Mouse (Mus musculus) forebrain, embryonic 11.5 days (tissue): ENCODE measurements at regions not wholly inside any gene's neighbourhood (a gene's known extent, or its start where the extent isn't known, plus 50 kb on each side); places are given as distances from the start of the nearest gene placed in this dataset.

Experiments
- ATAC-seq: fragments of 200-750 bp; cut with Nextera tagmentation; replicated peaks from 2 replicates; pipeline ENCODE4 v1.8.0; 2017; ENCODE audit warnings: moderate TSS enrichment; ENCODE audit not compliant: low FRiP score
- DNase-seq: peaks from one replicate; pipeline ENCODE4 v3.0.0-alpha.2; 2017; ENCODE audit warnings: low spot score
- H3K27ac ChIP-seq: fragments of 300-500 bp; sonication (generic); 2 replicates; pipeline ENCODE4 v1.5.1; 2014; ENCODE audit warnings: low read depth, low read length
- H3K27me3 ChIP-seq: fragments of 300-500 bp; sonication (generic); 2 replicates; pipeline ENCODE4 v1.6.1; 2014; ENCODE audit warnings: mild to moderate bottlenecking, low read length, mixed read lengths; ENCODE audit not compliant: control insufficient read depth, insufficient read depth
- H3K36me3 ChIP-seq: fragments of 300-500 bp; sonication (generic); 2 replicates; pipeline ENCODE4 v1.6.1; 2014; ENCODE audit warnings: mild to moderate bottlenecking, low read length, moderate library complexity, mixed read lengths; ENCODE audit not compliant: control insufficient read depth, insufficient read depth
- H3K4me1 ChIP-seq: fragments of 300-500 bp; sonication (generic); replicated peaks from 2 replicates; pipeline ENCODE4 v1.6.1; 2014; ENCODE audit warnings: low read length, mixed read lengths; ENCODE audit not compliant: control insufficient read depth, insufficient read depth
- H3K4me2 ChIP-seq: fragments of 300-500 bp; sonication (generic); 2 replicates; pipeline ENCODE4 v1.6.1; 2014; ENCODE audit warnings: low read depth, mild to moderate bottlenecking, low read length, moderate library complexity, mixed read lengths; ENCODE audit not compliant: severe bottlenecking
- H3K4me3 ChIP-seq: fragments of 300-500 bp; sonication (generic); 2 replicates; pipeline ENCODE4 v1.5.1; 2014; ENCODE audit warnings: low read depth, low read length
- H3K9ac ChIP-seq: fragments of 300-500 bp; sonication (generic); 2 replicates; pipeline ENCODE4 v1.6.1; 2014; ENCODE audit warnings: low read length
- H3K9me3 ChIP-seq: fragments of 300-500 bp; sonication (generic); 2 replicates; pipeline ENCODE4 v1.6.1; 2016; ENCODE audit warnings: low read length, mixed read lengths; ENCODE audit not compliant: control insufficient read depth
- WGBS: fragments of 180-500 bp; shearing (Covaris S2); extraction: QIAGEN DNeasy Blood & Tissue Kit; methylation state at CpG from one replicate; pipeline ENCODE4 v1.1.7; 2014; 5-methylcytosine and 5-hydroxymethylcytosine counted together

DNA sequence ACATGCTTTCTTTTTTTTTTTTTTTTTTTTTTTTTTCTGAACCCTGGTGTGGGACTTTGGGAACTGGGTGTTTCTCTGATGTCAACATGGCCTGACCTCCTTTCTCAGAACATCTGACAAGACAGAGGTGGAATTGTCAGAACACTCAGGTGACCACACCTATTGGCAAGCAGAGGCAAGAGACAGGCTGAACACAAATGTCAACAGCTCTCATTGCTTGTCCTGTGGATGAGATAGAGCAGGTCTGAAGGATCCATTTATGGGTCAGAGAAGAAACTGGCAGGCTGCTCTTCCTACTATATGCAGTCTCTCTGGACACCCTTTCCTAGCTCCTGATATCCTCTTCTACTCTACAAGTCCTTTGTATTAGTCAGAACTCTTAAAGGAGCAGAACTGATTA is 117.2 kb upstream of the Mgat5 start:
- Histone ChIP-seq H3K4me3 (no peak overlapping the region), H3K9ac (no peak overlapping the region), H3K4me2 (no peak overlapping the region), H3K36me3 (no peaks in the 10 kb centered on the region), H3K4me1 (no peaks in the 10 kb centered on the region), H3K27me3 (no peaks in the 10 kb centered on the region), H3K27ac (no peak overlapping the region), H3K9me3 (no peaks in the 10 kb centered on the region)
- ATAC-seq (no peak), DNase-seq (no peak)

DNA sequence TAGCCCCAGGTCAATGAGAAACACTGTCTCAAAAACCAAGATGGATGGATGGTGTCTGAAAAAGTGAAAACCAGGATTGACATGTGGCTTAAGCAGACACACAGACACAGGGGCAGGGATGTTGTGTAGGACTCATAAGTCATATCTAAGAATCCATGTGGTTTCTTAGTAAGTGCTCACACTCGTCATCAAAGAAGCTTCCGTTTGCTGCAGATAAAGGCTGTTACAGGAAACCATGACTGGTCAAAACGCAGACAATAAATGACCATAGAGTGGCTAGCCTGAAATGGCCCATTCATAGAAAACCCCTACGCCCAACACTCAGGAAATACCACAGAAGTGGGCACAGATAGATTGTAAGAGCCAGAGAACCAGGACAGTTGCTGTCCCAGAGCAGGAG is 118.8 kb upstream of the Mgat5 start:
- DNase-seq (no peak), ATAC-seq (no peak)
- no peaks in the 10 kb centered on the region for H3K36me3 ChIP-seq
- no peaks in the 10 kb centered on the region for H3K9me3 ChIP-seq
- no peak overlapping the region for H3K27ac ChIP-seq
- H3K4me3 ChIP-seq, result no peak overlapping the region
- no peaks in the 10 kb centered on the region for H3K27me3 ChIP-seq
- no peaks in the 10 kb centered on the region for H3K4me1 ChIP-seq
- 85% methylated on average over 4 of the region's 4 CpGs for WGBS
- H3K4me2 ChIP-seq, result no peak overlapping the region
- no peak overlapping the region for H3K9ac ChIP-seq

DNA sequence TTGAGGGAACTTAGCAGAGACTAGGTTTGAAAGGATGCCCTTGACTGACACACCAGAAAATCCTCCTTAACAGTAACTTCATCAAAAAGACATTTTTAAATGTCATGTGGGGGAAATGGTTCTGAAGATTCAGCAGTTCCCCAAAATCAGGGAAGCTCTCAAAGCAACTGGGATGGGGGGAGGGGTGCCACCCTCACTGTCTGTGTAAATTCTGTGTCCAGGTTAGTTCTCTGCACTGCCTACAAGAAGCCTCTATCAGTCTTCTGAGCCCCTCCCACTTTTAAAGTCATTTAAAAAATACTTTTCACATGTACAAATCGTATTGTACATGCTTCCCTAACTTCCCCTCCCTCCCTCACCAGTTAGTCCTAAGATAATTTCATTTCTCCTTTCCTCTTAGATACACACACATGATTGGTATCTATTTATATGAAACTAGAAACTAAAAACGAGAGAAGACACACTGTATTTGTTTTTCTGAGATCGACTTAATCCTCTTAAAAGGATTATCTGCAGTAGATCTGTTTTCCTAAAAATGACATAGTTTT is 121.0 kb upstream of the Mgat5 start:
- Histone ChIP-seq H3K4me1 (no peaks in the 10 kb centered on the region), H3K36me3 (no peaks in the 10 kb centered on the region), H3K4me2 (no peak overlapping the region), H3K9ac (no peak overlapping the region), H3K27me3 (no peaks in the 10 kb centered on the region), H3K27ac (no peak overlapping the region), H3K4me3 (no peak overlapping the region), H3K9me3 (no peaks in the 10 kb centered on the region)
- WGBS, result 73% methylated on average over 3 of the region's 3 CpGs
- no peak for DNase-seq
- ATAC-seq, result no peak

DNA sequence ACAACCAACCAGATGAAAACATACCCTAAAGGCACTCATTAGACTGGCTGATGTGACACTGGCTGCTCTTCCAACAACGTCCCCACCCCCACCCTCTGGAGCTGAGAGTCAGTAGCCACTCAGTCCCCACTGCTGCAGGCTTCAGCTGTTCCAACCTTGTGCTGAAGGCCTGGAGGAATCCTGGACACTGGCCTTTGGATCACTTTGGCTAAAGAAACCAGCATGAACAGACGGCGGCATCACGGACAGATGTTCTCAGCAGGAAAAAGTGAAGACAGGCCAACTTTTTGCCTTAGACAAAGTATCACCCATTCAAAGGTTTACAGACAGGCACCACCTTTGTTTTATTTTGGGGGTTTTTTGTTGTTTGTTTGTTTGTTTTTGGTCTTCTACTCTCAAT is 125.8 kb upstream of the Mgat5 start:
- DNase-seq, result no peak
- Histone ChIP-seq H3K9ac (no peak overlapping the region), H3K27ac (no peak overlapping the region), H3K4me1 (no peaks in the 10 kb centered on the region), H3K4me2 (no peak overlapping the region), H3K27me3 (no peaks in the 10 kb centered on the region), H3K9me3 (no peaks in the 10 kb centered on the region), H3K36me3 (no peaks in the 10 kb centered on the region), H3K4me3 (no peak overlapping the region)
- ATAC-seq, result no peak
- WGBS, result 68% methylated on average over 4 of the region's 4 CpGs

DNA sequence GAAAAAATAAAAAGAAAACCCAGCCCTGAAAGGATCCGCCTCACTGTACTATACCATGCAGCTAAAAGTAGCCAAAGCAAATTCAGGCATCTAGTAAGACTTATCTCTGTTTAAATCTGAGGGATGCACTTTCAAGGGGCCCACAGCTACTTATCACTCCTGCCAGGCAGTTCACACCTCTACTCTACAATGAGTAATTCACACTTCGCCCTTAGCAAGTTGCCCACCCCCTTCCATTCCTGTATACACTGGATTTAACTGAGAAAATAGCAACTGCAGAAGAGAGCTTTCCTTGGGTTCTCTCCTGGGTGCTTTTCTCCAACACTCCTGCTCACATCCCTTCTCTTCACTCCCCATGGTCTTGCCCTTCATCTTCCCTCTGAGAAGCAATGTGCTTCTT is 142.4 kb upstream of the Mgat5 start:
- 90% methylated on average over 2 of the region's 2 CpGs for WGBS
- Histone ChIP-seq H3K4me1 (no peaks in the 10 kb centered on the region), H3K4me2 (no peak overlapping the region), H3K27ac (no peak overlapping the region), H3K9ac (no peak overlapping the region), H3K27me3 (no peaks in the 10 kb centered on the region), H3K4me3 (no peak overlapping the region), H3K36me3 (no peaks in the 10 kb centered on the region), H3K9me3 (no peaks in the 10 kb centered on the region)
- ATAC-seq (no peak), DNase-seq (no peak)

DNA sequence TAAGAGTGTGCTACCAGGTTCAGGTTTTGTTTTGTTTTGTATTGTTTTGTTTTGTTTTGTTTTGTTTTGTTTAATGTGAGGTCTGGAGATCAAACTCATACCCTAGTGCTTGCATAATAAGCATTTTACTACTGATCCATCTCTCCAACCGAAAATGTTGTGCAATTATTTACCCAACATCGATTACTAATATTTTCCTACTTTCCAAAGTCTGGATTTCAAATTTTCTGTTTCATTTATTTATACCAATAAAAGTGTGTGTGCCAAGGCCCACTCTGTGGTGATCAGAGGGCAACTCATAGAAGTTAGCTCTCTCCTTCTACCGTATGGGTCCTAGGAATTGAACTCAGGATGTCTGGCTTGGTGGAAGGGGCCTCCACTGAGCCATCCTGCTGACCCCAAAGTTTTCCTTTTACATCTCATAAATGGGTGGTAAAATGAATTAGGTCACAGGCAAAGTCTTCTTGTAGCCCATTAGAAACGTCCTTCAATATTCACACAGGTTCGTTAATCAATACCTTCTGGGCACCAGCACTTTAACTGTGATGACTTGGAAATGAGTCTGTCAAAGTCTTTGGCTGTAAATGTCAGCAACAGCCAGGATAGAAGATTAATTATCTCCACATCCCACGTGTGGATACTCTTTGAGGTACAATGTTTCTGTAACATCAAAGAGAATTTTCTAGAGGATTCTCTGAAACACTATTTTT is 158.9 kb upstream of the Mgat5 start:
- no peaks in the 10 kb centered on the region for H3K9me3 ChIP-seq
- DNase-seq, result no peak
- H3K9ac ChIP-seq, result no peak overlapping the region
- WGBS, result 81% methylated on average over 6 of the region's 6 CpGs
- H3K4me2 ChIP-seq, result no peak overlapping the region
- H3K4me1 ChIP-seq, result no peaks in the 10 kb centered on the region
- H3K36me3 ChIP-seq, result no peaks in the 10 kb centered on the region
- H3K4me3 ChIP-seq, result no peak overlapping the region
- H3K27ac ChIP-seq, result no peak overlapping the region
- no peaks in the 10 kb centered on the region for H3K27me3 ChIP-seq
- ATAC-seq, result no peak

DNA sequence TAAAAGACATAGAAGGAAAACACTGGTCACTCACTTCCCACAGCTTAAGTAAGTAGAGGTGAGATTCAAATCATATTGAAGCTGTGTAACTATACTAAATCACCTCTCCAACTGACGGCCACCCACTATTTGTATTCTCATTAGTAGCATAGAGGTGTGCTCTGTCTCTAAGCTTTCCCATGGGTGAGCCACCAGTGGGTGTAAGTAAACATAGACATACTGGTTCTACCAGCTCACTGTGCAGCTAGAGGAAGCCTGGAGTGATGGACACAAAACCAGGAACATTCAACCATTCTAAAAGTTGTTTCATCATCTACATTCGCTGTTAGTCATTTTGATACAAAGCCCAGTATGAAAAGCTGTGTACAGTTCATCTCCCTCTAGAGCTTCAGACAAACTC is 170.1 kb upstream of the Mgat5 start:
- H3K9ac ChIP-seq, result no peak overlapping the region
- H3K4me3 ChIP-seq, result no peak overlapping the region
- no peaks in the 10 kb centered on the region for H3K4me1 ChIP-seq
- H3K27ac ChIP-seq, result no peak overlapping the region
- no peak for ATAC-seq
- no peak overlapping the region for H3K4me2 ChIP-seq
- DNase-seq, result no peak
- no peaks in the 10 kb centered on the region for H3K9me3 ChIP-seq
- no peaks in the 10 kb centered on the region for H3K27me3 ChIP-seq
- WGBS, result 94% methylated on average over 2 of the region's 2 CpGs
- H3K36me3 ChIP-seq, result no peaks in the 10 kb centered on the region

DNA sequence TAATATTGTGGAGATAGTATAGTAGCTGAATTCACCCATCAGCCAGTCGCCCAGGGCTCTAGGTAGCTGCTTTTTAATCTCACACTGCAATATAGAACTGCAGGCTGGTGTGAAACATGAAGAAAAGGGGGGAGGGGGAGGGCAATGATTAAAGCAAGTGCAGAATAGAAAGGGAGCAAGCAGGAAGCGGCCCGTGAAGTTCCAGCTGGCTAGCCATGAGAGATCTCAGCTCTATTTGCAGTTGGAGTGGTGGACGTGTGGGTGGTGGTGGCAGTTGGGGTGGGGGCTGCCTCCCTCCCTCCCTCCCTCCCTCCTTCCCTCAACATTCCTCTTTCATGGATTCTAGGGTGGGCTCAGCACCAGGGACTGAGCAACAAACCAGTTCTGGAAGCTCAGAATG is 173.3 kb upstream of the Mgat5 start:
- Histone ChIP-seq H3K9ac (no peak overlapping the region), H3K4me1 (no peaks in the 10 kb centered on the region), H3K9me3 (no peaks in the 10 kb centered on the region), H3K4me3 (no peak overlapping the region), H3K36me3 (no peaks in the 10 kb centered on the region), H3K27ac (no peak overlapping the region), H3K4me2 (no peak overlapping the region), H3K27me3 (no peaks in the 10 kb centered on the region)
- no peak for DNase-seq
- 19% methylated on average over 4 of the region's 4 CpGs for WGBS
- no peak for ATAC-seq

DNA sequence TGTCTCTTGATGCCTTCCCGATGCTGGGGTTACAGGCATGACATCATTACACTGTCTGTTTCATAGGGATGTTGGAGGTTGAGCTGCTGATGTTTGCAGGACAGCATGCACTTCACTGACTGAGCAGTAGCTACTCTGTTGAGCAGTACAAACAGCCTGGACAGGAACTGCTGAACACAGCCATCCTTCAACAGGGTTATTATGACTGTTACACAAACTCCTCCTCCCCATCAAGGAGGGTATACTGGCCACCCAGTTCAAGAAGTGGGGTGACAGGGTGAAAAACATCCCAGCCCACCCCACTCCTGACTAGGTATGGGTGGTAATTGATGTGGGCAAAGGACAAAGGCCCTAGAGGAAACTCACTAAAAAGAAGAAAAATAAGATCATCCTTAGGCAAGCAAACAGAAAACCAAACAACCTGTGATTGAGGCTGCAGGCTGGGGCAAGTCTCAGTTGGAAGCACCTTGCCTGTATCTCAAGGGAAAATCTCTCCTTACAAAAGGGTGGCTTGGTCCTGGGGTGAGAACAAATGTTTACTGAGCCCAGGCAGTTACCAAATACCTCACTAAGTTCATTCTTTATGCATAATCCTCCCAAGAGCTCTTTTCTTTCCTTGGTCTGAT is 175.8 kb upstream of the Mgat5 start:
- H3K27me3 ChIP-seq, result no peaks in the 10 kb centered on the region
- DNase-seq (no peak), ATAC-seq (no peak)
- no peaks in the 10 kb centered on the region for H3K9me3 ChIP-seq
- H3K27ac ChIP-seq, result no peak overlapping the region
- WGBS, result 72% methylated on average over 1 of the region's 1 CpGs
- H3K4me2 ChIP-seq, result no peak overlapping the region
- H3K9ac ChIP-seq, result no peak overlapping the region
- no peaks in the 10 kb centered on the region for H3K36me3 ChIP-seq
- no peak overlapping the region for H3K4me3 ChIP-seq
- H3K4me1 ChIP-seq, result no peaks in the 10 kb centered on the region
